Mouse (Mus musculus) kidney, postnatal 4 days (tissue): ENCODE results near the gene Faim2.

Source experiments
- DNase-seq, 2 experiments: peaks; one replicate each; pipeline ENCODE4 v3.0.0; 2021; ENCODE audit warnings: mixed read lengths in 2 of 2

Faim2 gene

GRCm38 (mm10) chr15:99505324-99506095 is 22.5 kb downstream of the Faim2 start:
- peak; percentile 43 to 58 for DNase-seq

- no peak for DNase-seq
Observed at GRCm38 (mm10) chr15:99503256-99503655, 24.7 kb downstream of the Faim2 start.

- peak; percentile 58 to 68 for DNase-seq
Observed at GRCm38 (mm10) chr15:99502311-99502831, 25.6 kb downstream of the Faim2 start.

GRCm38 (mm10) chr15:99501292-99502260 is 26.4 kb downstream of the Faim2 start:
- DNase-seq: peak; percentile 37 to 58

- peak in 1 of 2 experiments; percentile 21 for DNase-seq
Observed at GRCm38 (mm10) chr15:99500320-99500719, 27.6 kb downstream of the Faim2 start.

GRCm38 (mm10) chr15:99499726-99500125 is 28.2 kb downstream of the Faim2 start:
- no peak for DNase-seq

GRCm38 (mm10) chr15:99498781-99499180 is 29.2 kb downstream of the Faim2 start:
- DNase-seq: peak; percentile 43 to 58

- DNase-seq: no peak
Observed at GRCm38 (mm10) chr15:99498356-99498755, 29.6 kb downstream of the Faim2 start.

- peak; percentile 64 to 77 for DNase-seq
Observed at GRCm38 (mm10) chr15:99497527-99498242, 30.3 kb downstream of the Faim2 start.

GRCm38 (mm10) chr15:99497061-99497460 is 30.9 kb downstream of the Faim2 start:
- peak; percentile 61 to 72 for DNase-seq

GRCm38 (mm10) chr15:99484745-99485144 is 43.2 kb downstream of the Faim2 start:
- DNase-seq: no peak

GRCm38 (mm10) chr15:99475814-99476213 is 52.2 kb downstream of the Faim2 start:
- no peak for DNase-seq

- peak; percentile 91 to 95 for DNase-seq
Observed at GRCm38 (mm10) chr15:99474576-99474926, 53.4 kb downstream of the Faim2 start, which contains the start of gene Bcdin3d. TSS of gene Bcdin3d (minus strand) at chr15:99474730.

- peak; percentile 80 to 87 for DNase-seq
Observed at GRCm38 (mm10) chr15:99473801-99474575, 54.0 kb downstream of the Faim2 start.

- no peak for DNase-seq
Observed at GRCm38 (mm10) chr15:99472972-99473371, 55.0 kb downstream of the Faim2 start.

GRCm38 (mm10) chr15:99471677-99472063 is 56.3 kb downstream of the Faim2 start:
- no peak for DNase-seq

GRCm38 (mm10) chr15:99470971-99471676 is 56.8 kb downstream of the Faim2 start:
- peak; percentile 75 to 85 for DNase-seq

GRCm38 (mm10) chr15:99470224-99470761 is 57.7 kb downstream of the Faim2 start:
- DNase-seq: peak; percentile 37 to 54

GRCm38 (mm10) chr15:99469736-99470135 is 58.2 kb downstream of the Faim2 start:
- DNase-seq: no peak

GRCm38 (mm10) chr15:99469067-99469466 is 58.9 kb downstream of the Faim2 start:
- DNase-seq: peak; percentile 85 to 90

- DNase-seq: no peak
Observed at GRCm38 (mm10) chr15:99463194-99463593, 64.8 kb downstream of the Faim2 start.
